Mouse (Mus musculus) liver, embryonic 14.5 days (tissue): Measurements from ENCODE around the gene Slc25a51. TPM values are rescaled to one million over a fixed set of nuclear protein-coding genes. Genes with fewer than 3 reads are reported as not detected.
A peak's percentile ranks its signal among the peaks of the same experiment; 100 is the strongest.

ENCODE experiments used
- ATAC-seq: fragments of 200-750 bp; cut with Nextera tagmentation; 2 replicates; pipeline ENCODE4 v1.8.0; 2017; ENCODE audit warnings: moderate number of reproducible peaks, mild to moderate bottlenecking, moderate library complexity; ENCODE audit not compliant: insufficient read depth
- DNase-seq, 3 experiments: peaks; one replicate each; pipeline ENCODE4 v3.0.0-alpha.2; 2012 to 2013; ENCODE audit warnings: low read depth in 3 of 3, low spot score in 3 of 3
- H3K27ac ChIP-seq: fragments of 300-500 bp; sonication (generic); 2 replicates; pipeline ENCODE4 v1.5.1; 2014; ENCODE audit warnings: moderate library complexity, mild to moderate bottlenecking, control low read depth, inconsistent platforms
- H3K27me3 ChIP-seq: fragments of 300-500 bp; sonication (generic); 2 replicates; pipeline ENCODE4 v1.6.1; 2014; ENCODE audit warnings: mild to moderate bottlenecking, low read length, moderate library complexity; ENCODE audit not compliant: control insufficient read depth, insufficient read depth
- H3K36me3 ChIP-seq: fragments of 300-500 bp; sonication (generic); replicated peaks from 2 replicates; pipeline ENCODE4 v1.6.1; 2014; ENCODE audit warnings: low read depth; ENCODE audit not compliant: control insufficient read depth, insufficient read depth
- H3K4me1 ChIP-seq, 2 experiments: fragments of 200-500 bp in 1 of 2; fragments of 300-500 bp in 1 of 2; sonication (generic) in 1 of 2; replicated peaks; 2 replicates each; pipeline ENCODE4 v1.6.1; 2012 to 2014; ENCODE audit warnings: antibody characterized with exemption in 1 of 2, inconsistent platforms in 1 of 2, low read length in 1 of 2; ENCODE audit not compliant: control insufficient read depth in 2 of 2, insufficient read depth in 2 of 2
- H3K4me2 ChIP-seq: fragments of 300-500 bp; sonication (generic); 2 replicates; pipeline ENCODE4 v1.6.1; 2014; ENCODE audit warnings: low read depth, mild to moderate bottlenecking, control low read depth, moderate library complexity
- H3K4me3 ChIP-seq, 2 experiments: fragments of 200-500 bp in 1 of 2; fragments of 300-500 bp in 1 of 2; sonication (generic) in 1 of 2; 2 replicates each; pipeline ENCODE4 v1.5.1; 2012 to 2014; ENCODE audit warnings: low read depth in 2 of 2, low read length in 2 of 2, mild to moderate bottlenecking in 2 of 2, control low read depth in 1 of 2, inconsistent platforms in 1 of 2, moderate library complexity in 1 of 2; ENCODE audit not compliant: insufficient read depth in 1 of 2
- H3K9ac ChIP-seq: fragments of 300-500 bp; sonication (generic); replicated peaks from 2 replicates; pipeline ENCODE4 v1.6.1; 2014; ENCODE audit warnings: mild to moderate bottlenecking, control low read depth, moderate library complexity
- H3K9me3 ChIP-seq: fragments of 300-500 bp; sonication (generic); 2 replicates; pipeline ENCODE4 v1.6.1; 2016; ENCODE audit warnings: low read length, mixed read lengths; ENCODE audit not compliant: control insufficient read depth
- CTCF ChIP-seq: IDR thresholded peaks from 2 replicates; pipeline ENCODE4 v1.5.1; 2016; ENCODE audit warnings: antibody characterized with exemption, low read depth, control low read depth
- EP300 ChIP-seq: IDR thresholded peaks from 2 replicates; pipeline ENCODE4 v1.6.1; 2016; ENCODE audit warnings: antibody characterized with exemption, low read depth
- whole genome bisulfite sequencing: fragments of 180-500 bp; shearing (Covaris S2); extraction: QIAGEN DNeasy Blood & Tissue Kit; methylation state at CpG from one replicate; pipeline ENCODE4 v1.1.7; 2014; ENCODE audit not compliant: insufficient replicate concordance; 5-methylcytosine and 5-hydroxymethylcytosine counted together
- polyA plus RNA-seq, 2 experiments: library from polyadenylated mRNA; depleted of rRNA in 1 of 2; stranded (reverse) in 1 of 2; unstranded in 1 of 2; fragments of >200 nt; fragmentation: Nextera tagmentation in 1 of 2; extraction: Ambion mirVana in 1 of 2; gene quantifications; 2 replicates each; pipeline versions ENCODE4 v1.2.1 to v1.2.3; 2012 to 2014

Slc25a51 gene
- polyA plus RNA-seq, 2 experiments = 53.4 to 65.5 TPM

DNA sequence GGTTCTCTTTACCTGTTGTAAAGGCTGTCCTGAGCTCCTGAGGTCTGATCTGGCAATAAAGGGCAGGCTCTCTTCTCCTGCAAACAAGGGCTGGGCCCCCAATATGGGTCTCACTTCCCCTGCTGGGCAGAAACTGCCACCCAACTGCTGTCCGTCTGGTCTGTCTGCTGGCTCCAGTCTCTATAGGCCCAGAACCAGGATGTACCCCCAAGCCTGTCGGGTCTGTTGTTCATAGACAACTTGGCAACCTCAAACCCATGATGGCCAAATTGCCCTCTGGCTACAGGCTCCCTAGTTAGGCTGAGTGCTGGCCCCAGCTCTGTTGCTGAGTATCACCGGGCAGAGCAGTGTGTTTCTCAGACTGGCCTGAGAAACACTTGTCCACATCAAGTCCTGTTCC, 23.2 kb upstream of the Slc25a51 start:
- no peak for TF ChIP-seq EP300
- no peak for TF ChIP-seq CTCF
- H3K27ac ChIP-seq = no peak overlapping the region
- ATAC-seq = no peak
- no peaks in the 10 kb centered on the region for H3K27me3 ChIP-seq
- no peak overlapping the region for H3K4me2 ChIP-seq
- no peaks in the 10 kb centered on the region for H3K4me1 ChIP-seq
- DNase-seq = no peak
- no peak overlapping the region for H3K9ac ChIP-seq
- H3K9me3 ChIP-seq = no peaks in the 10 kb centered on the region
- no peak overlapping the region for H3K4me3 ChIP-seq
- 72% methylated on average over 3 of the region's 3 CpGs for WGBS
- no peaks in the 10 kb centered on the region for H3K36me3 ChIP-seq

DNA sequence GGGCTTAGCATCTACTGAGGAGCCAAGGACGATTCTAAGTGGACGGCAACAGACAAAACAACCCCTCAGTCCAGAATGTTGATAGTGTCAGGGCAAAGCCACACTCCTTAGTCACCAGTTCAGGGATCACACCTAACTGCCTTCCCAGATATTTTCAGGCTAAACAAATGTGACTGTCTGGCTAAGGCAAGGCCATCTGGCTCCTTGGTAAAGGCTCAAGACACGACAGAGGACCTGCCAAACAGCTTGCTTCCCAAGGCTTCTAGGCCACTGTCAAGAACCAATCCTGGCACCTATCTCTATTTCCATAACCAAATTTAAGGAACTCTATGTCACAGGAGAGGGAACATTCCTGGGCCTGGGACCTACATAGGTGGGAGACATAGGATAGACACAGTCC, 22.8 kb upstream of the Slc25a51 start:
- ATAC-seq = no peak
- H3K4me2 ChIP-seq = no peak overlapping the region
- TF ChIP-seq EP300 (no peak), CTCF (no peak)
- H3K9ac ChIP-seq = no peak overlapping the region
- 82% methylated on average over 3 of the region's 3 CpGs for WGBS
- no peaks in the 10 kb centered on the region for H3K27me3 ChIP-seq
- H3K27ac ChIP-seq = no peak overlapping the region
- H3K4me3 ChIP-seq = no peak overlapping the region
- no peaks in the 10 kb centered on the region for H3K4me1 ChIP-seq
- no peaks in the 10 kb centered on the region for H3K9me3 ChIP-seq
- H3K36me3 ChIP-seq = no peaks in the 10 kb centered on the region
- DNase-seq = no peak

DNA sequence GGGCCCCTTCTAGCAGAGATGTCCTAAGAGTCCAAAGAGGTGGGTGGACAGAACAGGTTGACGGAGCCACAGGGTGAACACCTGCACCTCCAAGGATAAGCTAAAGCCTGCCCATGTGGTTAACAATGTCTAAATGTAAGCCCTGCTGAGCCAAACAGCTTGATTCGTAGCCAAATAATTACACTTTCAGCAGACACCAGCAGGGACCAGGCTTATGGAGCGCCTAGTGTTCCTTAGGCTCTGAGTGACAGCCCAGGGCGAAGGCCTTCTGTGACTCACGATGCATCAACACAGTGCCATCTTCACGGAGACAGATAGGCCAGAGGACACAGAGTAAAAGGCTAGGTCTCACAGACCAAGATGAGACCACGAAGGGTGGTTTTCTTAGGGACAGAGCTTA, 20.9 kb upstream of the Slc25a51 start:
- TF ChIP-seq CTCF = no peak
- no peak for TF ChIP-seq EP300
- Histone ChIP-seq H3K4me2 (no peak overlapping the region), H3K4me3 (no peak overlapping the region), H3K9ac (no peak overlapping the region), H3K36me3 (no peaks in the 10 kb centered on the region), H3K4me1 (no peaks in the 10 kb centered on the region), H3K27ac (no peak overlapping the region), H3K9me3 (no peaks in the 10 kb centered on the region), H3K27me3 (no peaks in the 10 kb centered on the region)
- 84% methylated on average over 7 of the region's 7 CpGs for WGBS
- no peak for ATAC-seq
- no peak for DNase-seq

DNA sequence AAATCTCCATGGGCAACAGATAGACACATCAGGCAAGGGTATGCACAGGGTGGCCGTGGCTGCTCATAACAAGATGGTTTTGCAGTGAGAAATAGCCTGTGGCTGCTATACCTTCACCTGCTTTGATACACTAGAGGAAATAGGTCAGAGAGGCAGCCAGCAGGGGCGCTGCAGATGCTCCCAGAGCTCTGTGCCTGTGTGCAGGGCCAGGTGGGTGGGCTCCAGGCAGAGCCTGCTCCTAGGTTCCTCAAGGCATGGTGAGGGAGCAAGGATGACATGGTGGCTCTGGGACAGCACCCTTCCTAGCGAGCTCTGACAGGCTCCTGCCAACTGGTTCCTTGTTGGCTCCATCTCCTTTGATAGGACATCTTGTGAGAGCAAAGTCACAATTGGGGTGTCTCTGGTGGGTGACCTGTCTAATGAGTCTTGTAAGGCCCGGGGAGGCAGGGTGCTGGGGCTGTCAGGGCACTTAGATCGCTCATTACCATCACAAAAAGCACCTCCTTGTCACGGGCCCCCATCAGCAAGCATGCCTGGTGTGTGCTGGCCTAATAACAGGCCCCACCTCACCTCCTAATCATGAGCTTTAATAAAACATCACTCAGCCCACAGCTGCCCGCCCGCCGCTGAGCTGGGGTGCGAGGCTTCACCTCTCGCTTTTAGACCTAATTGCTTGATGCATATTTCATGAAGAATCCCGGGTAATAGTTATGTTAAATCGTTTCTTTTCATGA, 18.3 kb upstream of the Slc25a51 start:
- Histone ChIP-seq H3K9me3 (no peaks in the 10 kb centered on the region), H3K27me3 (no peaks in the 10 kb centered on the region), H3K4me3 (no peak overlapping the region), H3K9ac (no peak overlapping the region), H3K27ac (no peak overlapping the region), H3K36me3 (no peaks in the 10 kb centered on the region), H3K4me2 (no peak overlapping the region), H3K4me1 (no peaks in the 10 kb centered on the region)
- DNase-seq (no peak), ATAC-seq (no peak; the same call in 1 of the 2 replicates)
- WGBS = 69% methylated on average over 13 of the region's 13 CpGs
- TF ChIP-seq CTCF (peak; percentile 73), EP300 (no peak)

GRCm38 (mm10) chr4:45423406-45423805, 14.8 kb upstream of the Slc25a51 start:
- Histone ChIP-seq H3K9ac (no peak overlapping the region), H3K4me1 (0 out of 4 replicates have a peak, but pooled peaks cover 0 to 2% of the 10 kb centered on the region in 2 experiments), H3K4me2 (no peak overlapping the region), H3K27me3 (no peaks in the 10 kb centered on the region), H3K9me3 (no peaks in the 10 kb centered on the region), H3K4me3 (no peak overlapping the region), H3K36me3 (no peaks in the 10 kb centered on the region), H3K27ac (no peak overlapping the region)
- 47% methylated on average over 8 of the region's 8 CpGs for WGBS
- no peak for TF ChIP-seq CTCF
- TF ChIP-seq EP300 = no peak
- ATAC-seq (no peak), DNase-seq (no peak)
